Mouse (Mus musculus) thymus, postnatal 25 days (tissue): ENCODE measurements around the gene Syngr3.
"Not testable (repeated sequence)": the region's sequence is repeated elsewhere in the genome, so short reads cannot be mapped to it uniquely, and the experiment has no call there.

Source experiments
- DNase-seq: peaks from one replicate; pipeline ENCODE4 v3.0.0; 2022

Gene Syngr3

GRCm38 (mm10) chr17:24689251-24690081 lies at the start of gene Syngr3:
Gene Syngr3, minus strand, starts transcription at chr17:24689955.
- no peak for DNase-seq

GRCm38 (mm10) chr17:24738238-24738637 lies 48.5 kb upstream of the Syngr3 start:
- no peak for DNase-seq

GRCm38 (mm10) chr17:24737135-24737810 lies 47.5 kb upstream of the Syngr3 start:
- DNase-seq, result no peak

GRCm38 (mm10) chr17:24736330-24737051 lies 46.7 kb upstream of the Syngr3 start, which contains the start of gene Msrb1:
Gene Msrb1, plus strand, starts transcription at chr17:24736642.
- DNase-seq, result peak; percentile 95

- DNase-seq, result no peak
These were observed 45.7 kb upstream of the Syngr3 start for GRCm38 (mm10) chr17:24735446-24735845.

GRCm38 (mm10) chr17:24734513-24734912 lies 44.8 kb upstream of the Syngr3 start:
- no peak for DNase-seq

GRCm38 (mm10) chr17:24733434-24734050 lies 43.8 kb upstream of the Syngr3 start:
- DNase-seq, result no peak

- DNase-seq, result no peak
These were observed 42.6 kb upstream of the Syngr3 start for GRCm38 (mm10) chr17:24732233-24732935.

GRCm38 (mm10) chr17:24730787-24731186 lies 41.0 kb upstream of the Syngr3 start:
- no peak for DNase-seq

GRCm38 (mm10) chr17:24729067-24729466 lies 39.3 kb upstream of the Syngr3 start:
- no peak for DNase-seq

- no peak for DNase-seq
These were observed 38.4 kb upstream of the Syngr3 start for GRCm38 (mm10) chr17:24728184-24728583.

GRCm38 (mm10) chr17:24727618-24728017 lies 37.9 kb upstream of the Syngr3 start, which contains the start of gene Rpl3l:
Gene Rpl3l, plus strand, starts transcription at chr17:24727820.
- no peak for DNase-seq

- no peak for DNase-seq
These were observed 36.1 kb upstream of the Syngr3 start for GRCm38 (mm10) chr17:24725637-24726390.

GRCm38 (mm10) chr17:24724184-24724583 lies 34.4 kb upstream of the Syngr3 start, which contains the start of gene Ndufb10:
Gene Ndufb10, minus strand, starts transcription at chr17:24724478.
- DNase-seq, result peak; percentile 96

- no peak for DNase-seq
These were observed 34.1 kb upstream of the Syngr3 start for GRCm38 (mm10) chr17:24723881-24724180.

- no peak for DNase-seq
These were observed 33.5 kb upstream of the Syngr3 start for GRCm38 (mm10) chr17:24723122-24723880.

GRCm38 (mm10) chr17:24722220-24722924 lies 32.6 kb upstream of the Syngr3 start:
- DNase-seq, result no peak

- DNase-seq, result not testable (repeated sequence)
These were observed 31.7 kb upstream of the Syngr3 start for GRCm38 (mm10) chr17:24721383-24721955.

GRCm38 (mm10) chr17:24720616-24721015 lies 30.9 kb upstream of the Syngr3 start:
- not testable (repeated sequence) for DNase-seq
